Mouse (Mus musculus) limb, embryonic 10.5 days (tissue): ENCODE measurements around the gene Aagab. TPM values are rescaled to one million over a fixed set of nuclear protein-coding genes. Genes with fewer than 3 reads are reported as not detected.

Experiments
- DNase-seq: peaks from one replicate; pipeline ENCODE4 v3.0.0-alpha.2; 2017; ENCODE audit warnings: low spot score
- H3K27ac ChIP-seq: fragments of 300-500 bp; sonication (generic); 2 replicates; pipeline ENCODE4 v1.5.1; 2016; ENCODE audit warnings: mild to moderate bottlenecking
- H3K27me3 ChIP-seq: fragments of 300-500 bp; sonication (generic); 2 replicates; pipeline ENCODE4 v1.6.1; 2016; ENCODE audit warnings: low read depth, mild to moderate bottlenecking; ENCODE audit not compliant: poor library complexity, severe bottlenecking
- H3K36me3 ChIP-seq: fragments of 300-500 bp; sonication (generic); 2 replicates; pipeline ENCODE4 v1.6.1; 2016; ENCODE audit warnings: mild to moderate bottlenecking, moderate library complexity
- H3K4me1 ChIP-seq: fragments of 300-500 bp; sonication (generic); 2 replicates; pipeline ENCODE4 v1.6.1; 2016
- H3K4me3 ChIP-seq: fragments of 300-500 bp; sonication (generic); 2 replicates; pipeline ENCODE4 v1.5.1; 2016; ENCODE audit warnings: mild to moderate bottlenecking, moderate library complexity
- H3K9me3 ChIP-seq: fragments of 300-500 bp; sonication (generic); replicated peaks from 2 replicates; pipeline ENCODE4 v1.6.1; 2016; ENCODE audit warnings: mild to moderate bottlenecking
- WGBS: fragments of 180-500 bp; shearing (Covaris S2); methylation state at CpG from one replicate; pipeline ENCODE4 v1.1.7; 2016; 5-methylcytosine and 5-hydroxymethylcytosine counted together
- polyA plus RNA-seq: library from polyadenylated mRNA; unstranded; fragments of >200 nt; fragmentation: Nextera tagmentation; extraction: Ambion mirVana; gene quantifications from 2 replicates; pipeline ENCODE4 v1.2.1, GENCODE M21; 2016

Aagab gene
- polyA plus RNA-seq, 1 experiment from 2014 or later: 36.8 TPM

- no peak overlapping the region for H3K27ac ChIP-seq
- H3K4me1 ChIP-seq: no peaks in the 10 kb centered on the region
- no peaks in the 10 kb centered on the region for H3K27me3 ChIP-seq
- no peak overlapping the region for H3K4me3 ChIP-seq
- DNase-seq: no peak
- 87% methylated on average over 4 of the region's 4 CpGs for WGBS
- peaks cover 95% of the 10 kb centered on the region for H3K36me3 ChIP-seq
- H3K9me3 ChIP-seq: no peaks in the 10 kb centered on the region
Observed at GRCm38 (mm10) chr9:63657167-63657566, 54.7 kb downstream of the Aagab start.

- Histone ChIP-seq H3K27ac (no peak overlapping the region), H3K4me3 (no peak overlapping the region), H3K4me1 (peaks cover 8% of the 10 kb centered on the region), H3K9me3 (no peaks in the 10 kb centered on the region), H3K27me3 (no peaks in the 10 kb centered on the region), H3K36me3 (peaks cover 95% of the 10 kb centered on the region)
- no peak for DNase-seq
- 95% methylated on average over 9 of the region's 9 CpGs for WGBS
Observed at GRCm38 (mm10) chr9:63658436-63658835, 56.0 kb downstream of the Aagab start.

GRCm38 (mm10) chr9:63658970-63659371 lies 56.5 kb downstream of the Aagab start:
- peaks cover 95% of the 10 kb centered on the region for H3K36me3 ChIP-seq

GRCm38 (mm10) chr9:63660061-63660460 lies 57.6 kb downstream of the Aagab start:
- Histone ChIP-seq H3K4me3 (no peak overlapping the region), H3K4me1 (peaks cover 23% of the 10 kb centered on the region), H3K27me3 (no peaks in the 10 kb centered on the region), H3K9me3 (no peaks in the 10 kb centered on the region), H3K27ac (no peak overlapping the region), H3K36me3 (peaks cover 93% of the 10 kb centered on the region)
- no peak for DNase-seq
- WGBS: 96% methylated on average over 4 of the region's 4 CpGs

More at GRCm38 (mm10) chr9:63658970-63659371, 56.5 kb downstream of the Aagab start:
- DNase-seq: no peak
- Histone ChIP-seq H3K4me1 (peaks cover 14% of the 10 kb centered on the region), H3K27me3 (no peaks in the 10 kb centered on the region), H3K4me3 (no peak overlapping the region), H3K9me3 (no peaks in the 10 kb centered on the region), H3K27ac (no peak overlapping the region)
- WGBS: 86% methylated on average over 5 of the region's 5 CpGs

GRCm38 (mm10) chr9:63660691-63661090 lies 58.2 kb downstream of the Aagab start:
- Histone ChIP-seq H3K9me3 (no peaks in the 10 kb centered on the region), H3K36me3 (peaks cover 93% of the 10 kb centered on the region), H3K27ac (no peak overlapping the region), H3K4me3 (no peak overlapping the region), H3K4me1 (peaks cover 30% of the 10 kb centered on the region), H3K27me3 (no peaks in the 10 kb centered on the region)
- DNase-seq: no peak
- 95% methylated on average over 3 of the region's 3 CpGs for WGBS

- H3K36me3 ChIP-seq: peaks cover 99% of the 10 kb centered on the region
Observed at GRCm38 (mm10) chr9:63662759-63663158, 60.3 kb downstream of the Aagab start.

GRCm38 (mm10) chr9:63663222-63663621 lies 60.8 kb downstream of the Aagab start:
- peaks cover 95% of the 10 kb centered on the region for H3K36me3 ChIP-seq
- WGBS: 36% methylated on average over 10 of the region's 10 CpGs
- DNase-seq: no peak
- H3K4me3 ChIP-seq: no peak overlapping the region
- no peaks in the 10 kb centered on the region for H3K9me3 ChIP-seq
- no peaks in the 10 kb centered on the region for H3K27me3 ChIP-seq
- H3K27ac ChIP-seq: peak overlapping the region; percentile 46; the same call in 1 of the 2 replicates
- peaks cover 55% of the 10 kb centered on the region for H3K4me1 ChIP-seq

More at GRCm38 (mm10) chr9:63662759-63663158, 60.3 kb downstream of the Aagab start:
- Histone ChIP-seq H3K9me3 (no peaks in the 10 kb centered on the region), H3K4me3 (no peak overlapping the region), H3K4me1 (peaks cover 50% of the 10 kb centered on the region), H3K27ac (no peak overlapping the region), H3K27me3 (no peaks in the 10 kb centered on the region)
- WGBS: 85% methylated on average over 7 of the region's 7 CpGs
- DNase-seq: no peak

GRCm38 (mm10) chr9:63664300-63664745 lies 61.9 kb downstream of the Aagab start:
- H3K9me3 ChIP-seq: no peaks in the 10 kb centered on the region
- WGBS: 82% methylated on average over 2 of the region's 2 CpGs
- peaks cover 84% of the 10 kb centered on the region for H3K36me3 ChIP-seq
- peaks cover 66% of the 10 kb centered on the region for H3K4me1 ChIP-seq
- H3K4me3 ChIP-seq: no peak overlapping the region
- no peaks in the 10 kb centered on the region for H3K27me3 ChIP-seq
- peak overlapping the region; percentile 76 for H3K27ac ChIP-seq
- DNase-seq: no peak

- H3K27ac ChIP-seq: peak overlapping the region; percentile 76
- no peaks in the 10 kb centered on the region for H3K9me3 ChIP-seq
- 81% methylated on average over 13 of the region's 13 CpGs for WGBS
- no peak for DNase-seq
- peaks cover 71% of the 10 kb centered on the region for H3K4me1 ChIP-seq
- peaks cover 78% of the 10 kb centered on the region for H3K36me3 ChIP-seq
- H3K4me3 ChIP-seq: no peak overlapping the region
- H3K27me3 ChIP-seq: no peaks in the 10 kb centered on the region
Observed at GRCm38 (mm10) chr9:63664792-63665646, 62.6 kb downstream of the Aagab start.

- H3K4me1 ChIP-seq: peaks cover 71% of the 10 kb centered on the region
- no peaks in the 10 kb centered on the region for H3K27me3 ChIP-seq
- H3K27ac ChIP-seq: peak overlapping the region; percentile 58
- WGBS: 72% methylated on average over 18 of the region's 18 CpGs
- no peaks in the 10 kb centered on the region for H3K9me3 ChIP-seq
- H3K36me3 ChIP-seq: peaks cover 72% of the 10 kb centered on the region
- DNase-seq: no peak
- no peak overlapping the region for H3K4me3 ChIP-seq
Observed at GRCm38 (mm10) chr9:63666612-63667372, 64.3 kb downstream of the Aagab start.

GRCm38 (mm10) chr9:63667373-63667724 lies 64.9 kb downstream of the Aagab start:
- H3K27me3 ChIP-seq: no peaks in the 10 kb centered on the region
- peak overlapping the region; percentile 58 for H3K27ac ChIP-seq
- DNase-seq: no peak
- WGBS: 88% methylated on average over 8 of the region's 8 CpGs
- peaks cover 68% of the 10 kb centered on the region for H3K36me3 ChIP-seq
- H3K4me1 ChIP-seq: peaks cover 75% of the 10 kb centered on the region
- no peaks in the 10 kb centered on the region for H3K9me3 ChIP-seq
- H3K4me3 ChIP-seq: no peak overlapping the region

GRCm38 (mm10) chr9:63668621-63669020 lies 66.2 kb downstream of the Aagab start:
- WGBS: 43% methylated on average over 1 of the region's 1 CpGs
- Histone ChIP-seq H3K27ac (peak overlapping the region; percentile 58), H3K4me1 (peaks cover 78% of the 10 kb centered on the region)

GRCm38 (mm10) chr9:63669816-63670215 lies 67.4 kb downstream of the Aagab start:
- Histone ChIP-seq H3K27me3 (no peaks in the 10 kb centered on the region), H3K4me1 (peaks cover 76% of the 10 kb centered on the region), H3K4me3 (no peak overlapping the region), H3K9me3 (no peaks in the 10 kb centered on the region), H3K36me3 (peaks cover 54% of the 10 kb centered on the region), H3K27ac (no peak overlapping the region)
- DNase-seq: no peak
- 97% methylated on average over 7 of the region's 7 CpGs for WGBS

More at GRCm38 (mm10) chr9:63668621-63669020, 66.2 kb downstream of the Aagab start:
- Histone ChIP-seq H3K9me3 (no peaks in the 10 kb centered on the region), H3K36me3 (peaks cover 60% of the 10 kb centered on the region), H3K4me3 (no peak overlapping the region), H3K27me3 (no peaks in the 10 kb centered on the region)
- DNase-seq: no peak
